Mouse (Mus musculus) T-helper 17 cell (primary cell): ENCODE results near the gene C1qtnf4.
"Not testable (repeated sequence)": the region's sequence is repeated elsewhere in the genome, so short reads cannot be mapped to it uniquely, and the experiment has no call there.

Experiments used
- in situ Hi-C, 2 experiments: fragments of 300-600 bp; cut with MboI, MseI; formaldehyde crosslinking; loops; 1 replicate in 1 of 2; 2 replicates in 1 of 2; pipeline ENCODE4 v1.15.1; 2025; ENCODE audit warnings: high pct_unique_total_duplicates in 2 of 2

The C1qtnf4 gene

GRCm38 (mm10) chr2:90881824-90882223 lies 3.8 kb upstream of the C1qtnf4 start:
- in situ Hi-C loops = no loop called here

GRCm38 (mm10) chr2:90886436-90886835 lies 776 bp downstream of the C1qtnf4 start:
- in situ Hi-C loops = no loop called here

- in situ Hi-C loops = no loop called here
Measured at GRCm38 (mm10) chr2:90887627-90888026, 2.0 kb downstream of the C1qtnf4 start.

DNA sequence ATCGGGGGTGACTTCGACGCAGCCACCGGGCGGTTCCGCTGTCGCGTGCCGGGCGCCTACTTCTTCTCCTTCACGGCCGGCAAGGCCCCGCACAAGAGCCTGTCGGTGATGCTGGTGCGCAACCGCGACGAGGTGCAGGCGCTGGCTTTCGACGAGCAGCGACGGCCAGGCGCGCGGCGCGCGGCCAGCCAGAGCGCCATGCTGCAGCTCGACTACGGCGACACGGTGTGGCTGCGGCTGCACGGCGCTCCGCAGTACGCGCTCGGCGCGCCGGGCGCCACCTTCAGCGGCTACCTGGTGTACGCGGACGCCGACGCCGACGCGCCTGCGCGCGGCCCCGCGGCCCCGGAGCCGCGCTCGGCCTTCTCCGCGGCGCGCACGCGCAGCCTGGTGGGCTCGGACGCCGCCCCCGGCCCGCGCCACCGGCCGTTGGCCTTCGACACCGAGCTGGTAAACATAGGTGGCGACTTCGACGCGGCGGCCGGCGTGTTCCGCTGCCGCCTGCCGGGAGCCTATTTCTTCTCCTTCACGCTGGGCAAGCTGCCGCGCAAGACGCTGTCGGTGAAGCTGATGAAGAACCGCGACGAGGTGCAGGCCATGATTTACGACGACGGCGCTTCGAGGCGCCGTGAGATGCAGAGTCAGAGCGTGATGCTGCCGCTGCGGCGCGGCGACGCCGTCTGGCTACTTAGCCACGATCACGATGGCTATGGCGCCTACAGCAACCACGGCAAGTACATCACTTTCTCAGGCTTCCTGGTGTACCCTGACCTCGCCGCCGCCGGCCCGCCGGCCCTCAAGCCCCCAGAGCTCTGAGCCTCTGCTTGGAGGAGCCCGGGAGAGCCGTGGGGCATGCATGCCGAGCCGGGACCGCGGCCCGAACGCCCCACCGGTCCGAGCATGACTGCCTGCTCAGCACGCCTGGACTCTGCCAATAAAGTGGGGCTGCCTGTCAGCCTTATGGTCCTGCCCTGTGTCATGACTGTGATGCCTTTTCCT lies 4.2 kb downstream of the C1qtnf4 start:
- in situ Hi-C loops = no loop called here

GRCm38 (mm10) chr2:90893673-90894298 lies 8.1 kb downstream of the C1qtnf4 start:
- in situ Hi-C loops = no loop called here

- in situ Hi-C loops = not testable (repeated sequence)
Measured at GRCm38 (mm10) chr2:90894299-90894677, 8.6 kb downstream of the C1qtnf4 start.

DNA sequence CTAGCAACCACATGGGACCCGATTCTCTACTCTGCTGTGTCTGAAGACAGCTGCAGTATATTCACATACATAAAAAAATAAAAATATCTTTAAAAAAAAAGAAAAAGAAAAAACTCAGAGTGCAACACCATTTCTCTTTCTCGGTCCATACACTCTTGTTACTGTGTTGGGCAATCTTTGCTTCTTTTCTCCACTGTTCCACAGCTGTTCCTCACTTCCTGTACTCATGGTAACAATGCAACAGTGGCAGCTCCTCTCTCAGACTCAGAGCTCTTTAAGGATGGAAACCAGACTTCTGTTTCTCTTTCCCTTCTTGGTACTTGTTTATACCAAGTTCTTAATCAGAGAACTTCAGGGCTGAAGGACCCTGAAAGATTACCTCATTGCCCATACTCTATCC lies 17.7 kb downstream of the C1qtnf4 start:
- in situ Hi-C loops = no loop called here

- in situ Hi-C loops = no loop called here
Measured at GRCm38 (mm10) chr2:90904076-90904855, 18.6 kb downstream of the C1qtnf4 start, which contains the start of the genes Kbtbd4 and Ndufs3. Gene Kbtbd4, plus strand, starts transcription at chr2:90904740. Gene Ndufs3, minus strand, starts transcription at chr2:90904827.

DNA sequence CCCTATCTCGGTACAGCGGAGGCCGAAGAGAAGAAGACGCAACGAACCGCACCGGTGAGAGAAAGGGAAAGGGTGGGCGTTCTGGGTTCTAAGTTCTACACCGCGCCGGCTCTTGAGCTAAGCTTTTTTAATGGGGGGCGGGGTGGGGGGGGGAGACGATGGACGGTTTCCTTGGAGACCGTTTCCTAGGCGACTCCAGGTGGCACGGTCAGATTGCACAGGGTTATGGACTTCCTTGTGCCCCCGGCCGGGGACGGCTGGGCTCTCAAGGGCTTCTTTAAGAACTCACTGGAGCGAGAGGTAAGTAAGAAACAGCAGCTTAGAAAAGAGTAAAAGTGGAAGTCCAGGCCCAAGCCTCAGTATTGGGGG lies 19.2 kb downstream of the C1qtnf4 start:
- in situ Hi-C loops = no loop called here

DNA sequence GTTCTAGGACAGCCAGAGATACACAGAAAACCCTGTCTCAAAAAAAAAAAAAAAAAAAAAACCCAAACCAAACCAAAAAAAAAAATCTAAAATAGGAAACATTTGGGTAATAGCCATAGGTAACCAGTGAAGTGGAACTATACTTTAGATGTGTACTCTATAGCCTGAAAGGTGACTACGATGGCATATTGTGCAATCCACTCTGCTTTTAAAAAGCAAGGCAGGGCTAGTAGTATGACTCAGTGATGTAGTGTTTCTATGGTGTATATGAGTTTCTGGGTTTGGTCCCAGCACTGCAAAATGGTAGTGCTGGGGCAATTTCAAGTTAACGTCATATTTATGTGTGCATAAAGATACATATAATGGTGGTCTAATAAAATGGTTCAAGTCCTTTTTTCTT lies 21.1 kb downstream of the C1qtnf4 start:
- in situ Hi-C loops = no loop called here

GRCm38 (mm10) chr2:90910861-90911260 lies 25.2 kb downstream of the C1qtnf4 start:
- in situ Hi-C loops = no loop called here

DNA sequence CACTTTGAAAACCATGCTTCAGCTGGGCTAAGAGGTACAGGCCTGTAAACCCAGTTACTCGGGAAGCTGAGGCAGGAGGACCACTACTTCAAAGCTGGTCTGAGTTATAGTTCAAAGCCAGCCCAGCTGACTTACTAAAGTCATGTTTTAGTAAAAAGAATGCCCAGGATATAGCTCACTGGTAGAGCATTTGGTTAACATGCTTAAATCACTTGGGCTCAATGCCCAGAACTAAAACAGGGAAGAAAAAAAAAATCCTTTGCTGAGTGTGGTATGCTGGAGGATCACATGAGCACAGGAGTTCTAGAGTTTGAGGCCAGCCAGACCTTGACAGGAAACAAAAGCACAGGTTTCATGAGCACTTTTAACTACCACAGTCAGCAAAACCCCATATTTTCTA lies 26.0 kb downstream of the C1qtnf4 start:
- in situ Hi-C loops = no loop called here

DNA sequence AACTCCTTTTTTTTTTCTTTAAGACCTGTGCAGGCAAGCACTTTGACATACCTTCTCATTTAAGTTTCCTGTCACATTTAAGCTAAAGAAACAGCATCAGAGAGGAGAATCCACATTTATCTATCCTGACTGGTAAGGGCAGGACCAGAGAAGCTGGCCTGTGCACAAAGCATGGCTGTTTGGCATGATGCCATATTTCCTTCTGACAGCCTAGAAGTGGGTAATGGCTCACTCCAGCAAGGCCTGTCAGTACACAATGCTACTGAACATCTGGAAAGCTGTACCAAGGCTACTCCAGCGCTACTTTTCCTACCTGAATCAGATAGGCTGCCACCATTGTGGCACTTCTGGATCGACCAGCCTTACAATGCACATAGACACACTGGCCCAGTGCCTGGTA lies 28.0 kb downstream of the C1qtnf4 start:
- in situ Hi-C loops = no loop called here

- in situ Hi-C loops = no loop called here
Measured at GRCm38 (mm10) chr2:90915516-90915915, 29.9 kb downstream of the C1qtnf4 start.

DNA sequence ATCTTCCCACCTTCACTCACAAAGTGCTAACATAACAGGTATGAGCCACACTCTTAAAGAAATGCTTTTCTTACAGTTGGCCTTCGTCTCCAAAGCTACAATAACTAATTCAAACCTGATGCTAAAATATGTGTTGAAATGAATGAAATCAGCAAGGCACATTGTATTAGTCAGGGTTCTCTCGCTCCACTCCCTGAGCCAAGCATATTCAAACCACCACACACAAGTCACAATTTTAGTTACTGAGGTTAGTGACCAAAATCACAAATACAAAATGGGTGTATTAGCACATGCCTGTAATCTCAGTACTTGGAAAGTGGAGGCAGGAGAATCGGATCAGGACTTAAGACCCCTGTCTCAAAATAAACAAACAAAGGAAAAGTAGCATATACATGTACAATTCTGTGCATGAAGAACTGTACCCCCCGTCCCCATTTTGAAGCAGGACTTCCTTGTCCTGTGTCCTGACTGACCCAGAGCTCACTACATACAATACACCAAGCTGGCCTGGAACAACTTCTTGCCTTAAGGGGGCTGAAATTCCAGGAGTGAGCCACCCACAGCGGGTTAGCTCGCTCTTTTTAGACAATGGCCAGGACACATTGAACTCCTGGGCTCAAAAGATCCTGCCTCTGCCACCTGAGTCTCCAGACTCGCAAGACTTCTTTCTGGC lies 31.0 kb downstream of the C1qtnf4 start:
- in situ Hi-C loops = no loop called here

DNA sequence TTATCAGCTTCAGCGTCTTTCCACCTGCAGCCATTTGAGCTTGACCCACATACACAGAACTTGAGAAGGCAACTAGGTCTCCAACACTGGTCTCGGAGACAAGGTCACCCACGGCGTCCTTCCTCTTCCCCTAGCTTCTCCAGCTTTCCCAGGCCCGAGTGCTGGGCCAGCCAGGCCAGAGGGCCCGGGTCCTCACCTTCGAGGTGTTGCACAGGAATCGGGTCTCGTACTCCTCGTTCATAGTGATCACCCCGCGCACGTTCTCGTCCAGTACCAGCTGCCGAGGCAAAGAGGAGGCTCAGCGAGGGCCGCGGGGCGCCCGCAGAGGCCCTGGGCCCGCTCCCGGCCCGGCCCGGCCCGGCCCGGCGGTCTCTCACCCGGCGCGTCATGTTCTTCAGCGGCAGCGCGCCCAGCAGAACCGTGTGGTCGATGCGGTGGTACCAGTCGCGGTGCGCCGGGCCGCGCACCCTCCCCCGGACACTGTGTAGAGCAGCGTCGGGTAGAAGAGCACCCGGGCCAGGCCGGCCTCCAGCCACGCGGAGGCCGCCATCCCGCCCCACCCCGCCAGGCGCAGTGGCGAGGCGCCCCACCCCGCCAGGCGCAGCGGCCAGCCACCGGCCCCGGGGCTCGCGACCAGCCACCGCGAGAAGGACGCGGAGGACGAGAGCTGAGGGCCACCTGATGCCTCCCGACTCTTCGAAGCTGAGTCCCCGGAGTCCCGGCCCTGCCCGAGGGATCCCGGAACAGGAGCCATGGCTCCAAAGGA lies 31.8 kb downstream of the C1qtnf4 start:
- in situ Hi-C loops = no loop called here

DNA sequence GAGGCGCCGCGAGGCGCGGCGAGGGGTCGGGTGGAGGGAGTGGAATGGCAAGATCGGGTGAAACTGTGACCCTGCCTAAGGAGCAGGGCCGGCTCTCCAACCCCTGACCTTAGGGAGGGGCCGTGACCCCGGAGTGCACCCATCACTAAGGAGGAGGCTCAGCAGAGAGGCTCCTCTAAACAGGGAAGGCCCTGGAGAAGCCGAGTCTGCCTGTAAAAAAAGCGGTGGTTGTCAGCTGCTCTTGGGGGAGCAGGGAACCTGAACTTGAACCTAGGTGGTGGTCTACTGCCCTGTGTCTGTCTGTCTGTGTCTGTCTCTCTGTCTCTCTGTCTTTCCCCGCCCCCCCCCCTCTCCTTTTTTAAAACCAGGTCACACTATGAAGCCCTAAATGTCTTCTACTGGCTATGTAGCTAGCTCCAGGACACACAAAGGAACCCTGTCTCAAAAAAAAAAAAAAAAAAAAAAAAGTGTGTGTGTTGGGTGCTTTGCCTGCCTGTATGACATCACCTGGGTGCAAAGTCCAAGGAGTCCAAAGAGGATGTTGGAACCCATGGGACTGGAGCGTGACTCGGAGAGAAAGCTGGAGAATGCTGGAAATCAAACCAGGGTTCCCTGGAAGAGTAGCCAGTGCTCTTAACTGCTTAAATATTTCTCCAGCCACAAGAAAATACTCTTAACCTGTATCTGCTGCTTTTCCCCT lies 32.5 kb downstream of the C1qtnf4 start:
- in situ Hi-C loops = no loop called here

DNA sequence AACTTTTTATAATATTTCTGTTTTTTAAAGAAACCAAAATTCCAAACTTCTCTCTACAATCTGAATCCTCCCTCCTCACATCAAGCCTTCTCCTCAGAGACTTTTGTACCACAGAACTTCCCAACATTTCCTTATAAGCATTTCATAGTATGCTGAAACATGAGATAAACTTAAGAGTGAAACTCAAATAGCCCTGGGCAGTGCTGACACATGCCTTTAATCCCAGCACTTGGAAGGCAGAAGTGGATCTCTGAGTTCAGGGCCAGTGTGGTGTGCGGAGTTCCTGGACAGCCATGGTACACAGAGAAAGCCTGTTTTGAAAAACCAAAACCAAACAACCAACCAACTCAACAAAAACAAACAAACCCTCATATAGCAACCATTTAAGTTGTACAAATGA lies 35.5 kb downstream of the C1qtnf4 start:
- in situ Hi-C loops = no loop called here

DNA sequence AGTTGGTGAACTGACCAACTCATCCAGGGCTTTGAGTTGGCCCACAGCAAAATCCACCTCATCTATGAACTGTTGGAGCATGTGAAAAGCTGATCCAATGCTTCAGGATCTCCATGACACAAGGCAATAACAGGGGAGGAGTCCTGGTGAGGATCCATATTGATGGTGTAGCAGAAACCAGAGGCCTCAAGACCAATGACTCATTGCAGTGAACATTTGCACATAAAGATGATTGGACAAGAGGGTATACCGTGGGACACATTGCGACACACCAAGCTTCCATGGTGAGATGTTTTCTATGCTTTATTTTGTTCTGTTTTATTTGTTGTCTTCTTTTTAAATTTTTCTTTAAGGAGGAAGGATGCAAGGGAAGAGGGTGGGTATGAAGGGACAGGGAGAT lies 37.0 kb downstream of the C1qtnf4 start:
- in situ Hi-C loops = no loop called here

DNA sequence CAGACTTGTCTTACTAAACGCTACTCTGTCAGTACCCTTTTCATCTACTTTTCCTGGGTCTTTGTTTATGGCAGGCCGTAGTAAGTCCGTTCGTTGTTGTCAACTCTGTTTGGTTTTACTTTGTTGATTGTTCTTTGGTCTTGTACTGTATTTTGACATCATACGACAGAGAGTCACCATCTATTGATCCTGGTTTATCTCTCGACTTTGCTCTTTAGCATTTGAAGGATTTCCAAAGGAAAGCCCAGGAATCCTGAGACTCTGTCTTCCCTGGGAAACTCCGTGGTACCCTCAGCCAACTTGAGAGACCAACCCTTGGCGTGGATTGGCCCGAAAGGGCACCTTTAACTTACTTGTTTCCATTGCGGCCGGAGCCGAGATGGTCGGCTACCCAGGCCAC lies 42.9 kb downstream of the C1qtnf4 start:
- in situ Hi-C loops = no loop called here
